Mouse (Mus musculus) limb, embryonic 12.5 days (tissue): ENCODE results near the gene Tbc1d1. TPM values are rescaled to one million over a fixed set of nuclear protein-coding genes. Genes with fewer than 3 reads are reported as not detected.

Source experiments
- ATAC-seq: fragments of 200-750 bp; cut with Nextera tagmentation; 2 replicates; pipeline ENCODE4 v1.8.0; 2017; ENCODE audit warnings: low read depth, moderate TSS enrichment; ENCODE audit not compliant: insufficient number of reproducible peaks, insufficient read depth, low FRiP score, low TSS enrichment
- H3K27ac ChIP-seq: fragments of 300-500 bp; sonication (generic); 2 replicates; pipeline ENCODE4 v1.5.1; 2016; ENCODE audit warnings: mild to moderate bottlenecking, moderate library complexity
- H3K27me3 ChIP-seq: fragments of 300-500 bp; sonication (generic); 2 replicates; pipeline ENCODE4 v1.6.1; 2016; ENCODE audit warnings: mild to moderate bottlenecking, moderate library complexity
- H3K36me3 ChIP-seq: fragments of 300-500 bp; sonication (generic); 2 replicates; pipeline ENCODE4 v1.6.1; 2016; ENCODE audit warnings: mild to moderate bottlenecking, moderate library complexity
- H3K4me1 ChIP-seq: fragments of 300-500 bp; sonication (generic); replicated peaks from 2 replicates; pipeline ENCODE4 v1.6.1; 2016
- H3K4me2 ChIP-seq: fragments of 300-500 bp; sonication (generic); 2 replicates; pipeline ENCODE4 v1.6.1; 2016; ENCODE audit warnings: mild to moderate bottlenecking, moderate library complexity
- H3K4me3 ChIP-seq: fragments of 300-500 bp; sonication (generic); replicated peaks from 2 replicates; pipeline ENCODE4 v1.5.1; 2016; ENCODE audit warnings: mild to moderate bottlenecking
- H3K9ac ChIP-seq: fragments of 300-500 bp; sonication (generic); replicated peaks from 2 replicates; pipeline ENCODE4 v1.6.1; 2016; ENCODE audit warnings: mild to moderate bottlenecking, moderate library complexity
- H3K9me3 ChIP-seq: fragments of 300-500 bp; sonication (generic); 2 replicates; pipeline ENCODE4 v1.6.1; 2016; ENCODE audit warnings: mild to moderate bottlenecking, moderate library complexity
- WGBS: fragments of 180-500 bp; shearing (Covaris S2); methylation state at CpG from one replicate; pipeline ENCODE4 v1.1.7; 2016; 5-methylcytosine and 5-hydroxymethylcytosine counted together
- polyA plus RNA-seq: library from polyadenylated mRNA; unstranded; fragments of >200 nt; fragmentation: Nextera tagmentation; extraction: Ambion mirVana; gene quantifications from 2 replicates; pipeline ENCODE4 v1.2.1, GENCODE M21; 2016

The Tbc1d1 gene
- polyA plus RNA-seq, 1 experiment from 2014 or later, result 32.8 TPM

DNA sequence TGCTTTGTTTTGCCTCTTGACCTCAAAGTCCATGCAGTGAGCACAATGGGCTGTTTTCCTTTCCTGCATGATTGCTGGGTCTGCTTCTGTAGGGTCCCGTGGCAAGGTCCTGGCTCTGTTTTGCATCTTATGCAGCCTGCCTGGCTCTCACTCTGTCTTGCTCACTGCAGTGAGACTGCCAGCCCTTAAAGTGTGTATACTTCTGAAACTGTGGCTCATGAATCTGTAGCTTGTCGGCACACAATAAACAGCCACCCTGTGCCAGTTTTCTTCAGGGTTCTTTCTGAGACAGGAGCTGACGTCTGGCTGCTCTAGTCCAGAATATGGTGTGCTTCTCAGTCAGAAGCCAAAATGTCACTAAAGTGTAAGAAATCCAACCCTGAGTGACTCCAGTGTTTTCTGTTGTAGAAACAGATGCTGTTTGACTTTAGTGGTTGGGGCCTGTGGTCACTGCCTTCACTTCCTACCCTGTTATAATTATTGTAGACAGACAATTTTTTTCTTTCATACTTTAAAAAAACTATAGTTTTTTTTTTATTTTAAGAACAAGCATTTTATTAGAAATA is 32.1 kb downstream of the Tbc1d1 start:
- no peak overlapping the region for H3K9ac ChIP-seq
- WGBS, result 42% methylated on average over 3 of the region's 3 CpGs

DNA sequence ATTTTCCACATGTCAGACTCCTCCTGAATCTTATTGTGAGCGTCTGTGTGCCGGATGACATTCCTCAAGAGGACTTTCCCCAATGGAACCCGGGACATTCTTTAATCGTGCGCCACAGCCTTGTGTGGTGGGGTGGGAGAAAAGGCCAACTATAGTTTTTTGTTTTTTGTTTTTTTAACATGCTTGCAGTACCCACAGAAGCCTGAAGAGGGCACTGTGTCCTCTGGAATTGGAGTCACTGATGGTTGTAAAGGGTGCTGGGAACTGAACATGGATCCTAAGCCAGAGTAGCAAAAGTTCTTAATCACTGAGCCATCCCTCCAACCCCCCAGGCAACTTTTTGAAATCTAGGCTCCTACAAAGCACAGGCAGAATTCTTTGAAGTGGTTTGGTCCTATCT is 34.8 kb downstream of the Tbc1d1 start:
- WGBS, result 97% methylated on average over 5 of the region's 5 CpGs
- H3K27me3 ChIP-seq, result no peaks in the 10 kb centered on the region
- H3K4me3 ChIP-seq, result no peak overlapping the region
- no peak for ATAC-seq
- H3K9ac ChIP-seq, result no peak overlapping the region
- H3K9me3 ChIP-seq, result peaks cover 14% of the 10 kb centered on the region; the same call in 1 of the 2 replicates
- H3K27ac ChIP-seq, result no peak overlapping the region
- no peak overlapping the region for H3K4me2 ChIP-seq
- H3K4me1 ChIP-seq, result no peaks in the 10 kb centered on the region
- no peaks in the 10 kb centered on the region for H3K36me3 ChIP-seq

More for the DNA sequence above, 32.1 kb downstream of the Tbc1d1 start:
- Histone ChIP-seq H3K9me3 (peaks cover 14% of the 10 kb centered on the region; the same call in 1 of the 2 replicates), H3K27ac (0 out of 2 replicates have a peak overlapping the region, but pooled peaks have one; percentile 2), H3K27me3 (no peaks in the 10 kb centered on the region), H3K4me2 (no peak overlapping the region), H3K4me1 (no peaks in the 10 kb centered on the region), H3K36me3 (no peaks in the 10 kb centered on the region), H3K4me3 (no peak overlapping the region)
- ATAC-seq, result no peak

DNA sequence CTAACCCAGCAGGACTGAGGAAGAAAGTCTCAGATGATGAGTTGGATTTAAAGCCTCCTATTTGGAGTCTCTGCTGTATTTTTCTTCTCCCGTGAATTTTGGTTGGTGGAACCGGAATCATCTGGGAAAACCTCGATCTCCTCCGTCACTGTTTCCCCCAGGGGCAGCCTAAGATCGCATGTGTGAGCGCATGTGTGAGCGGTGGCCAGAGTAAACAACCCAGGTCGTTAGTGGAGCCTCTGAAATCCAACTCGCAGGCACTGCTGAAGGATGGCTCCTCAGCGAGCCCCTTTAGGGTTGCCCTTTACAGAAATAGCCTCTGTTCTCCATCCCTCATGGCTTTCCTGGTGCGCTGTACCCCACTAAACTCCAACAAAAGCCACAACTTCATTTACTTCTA is 37.2 kb downstream of the Tbc1d1 start:
- no peaks in the 10 kb centered on the region for H3K4me1 ChIP-seq
- 0 out of 2 replicates have a peak overlapping the region, but pooled peaks have one; percentile 4 for H3K4me2 ChIP-seq
- ATAC-seq, result no peak
- 41% methylated on average over 11 of the region's 11 CpGs for WGBS
- no peak overlapping the region for H3K9ac ChIP-seq
- H3K36me3 ChIP-seq, result no peaks in the 10 kb centered on the region
- H3K4me3 ChIP-seq, result no peak overlapping the region
- H3K27me3 ChIP-seq, result no peaks in the 10 kb centered on the region
- H3K27ac ChIP-seq, result no peak overlapping the region
- peaks cover 14% of the 10 kb centered on the region; the same call in 1 of the 2 replicates for H3K9me3 ChIP-seq

DNA sequence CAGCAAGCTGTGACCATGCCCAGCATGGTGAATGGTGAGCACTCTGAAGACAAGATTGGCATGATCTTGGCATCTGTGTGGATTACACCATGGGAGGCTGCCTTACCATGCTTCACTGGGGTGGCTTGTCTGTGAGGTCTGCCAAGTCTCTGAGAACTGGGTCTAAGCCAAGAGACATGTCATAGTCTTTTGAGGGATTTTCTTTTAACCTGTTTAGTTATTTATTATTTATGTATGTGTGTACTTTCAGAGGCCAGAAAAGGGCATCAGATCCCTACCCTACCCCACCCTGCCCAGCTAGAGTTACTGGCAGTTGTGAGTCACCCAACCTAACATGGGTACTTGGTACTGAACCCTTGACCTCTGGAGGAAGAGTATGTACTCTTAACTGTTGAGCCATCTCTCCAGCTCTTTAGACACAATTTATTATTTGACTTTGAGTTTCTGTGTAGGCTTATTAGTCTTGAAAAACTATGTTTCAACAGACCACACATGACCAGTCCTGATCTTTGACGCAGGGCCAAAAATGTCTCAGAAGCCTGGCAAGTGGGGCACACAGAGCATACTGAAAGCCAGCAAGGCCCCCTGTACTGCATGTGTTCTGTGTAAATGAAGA is 40.3 kb downstream of the Tbc1d1 start:
- 0 out of 2 replicates have a peak, but pooled peaks cover 7% of the 10 kb centered on the region for H3K9me3 ChIP-seq
- H3K27ac ChIP-seq, result no peak overlapping the region
- no peak overlapping the region for H3K4me3 ChIP-seq
- no peaks in the 10 kb centered on the region for H3K36me3 ChIP-seq
- H3K27me3 ChIP-seq, result no peaks in the 10 kb centered on the region
- 93% methylated on average over 1 of the region's 1 CpGs for WGBS
- no peak overlapping the region for H3K4me2 ChIP-seq
- no peak for ATAC-seq
- H3K9ac ChIP-seq, result no peak overlapping the region
- no peaks in the 10 kb centered on the region for H3K4me1 ChIP-seq

DNA sequence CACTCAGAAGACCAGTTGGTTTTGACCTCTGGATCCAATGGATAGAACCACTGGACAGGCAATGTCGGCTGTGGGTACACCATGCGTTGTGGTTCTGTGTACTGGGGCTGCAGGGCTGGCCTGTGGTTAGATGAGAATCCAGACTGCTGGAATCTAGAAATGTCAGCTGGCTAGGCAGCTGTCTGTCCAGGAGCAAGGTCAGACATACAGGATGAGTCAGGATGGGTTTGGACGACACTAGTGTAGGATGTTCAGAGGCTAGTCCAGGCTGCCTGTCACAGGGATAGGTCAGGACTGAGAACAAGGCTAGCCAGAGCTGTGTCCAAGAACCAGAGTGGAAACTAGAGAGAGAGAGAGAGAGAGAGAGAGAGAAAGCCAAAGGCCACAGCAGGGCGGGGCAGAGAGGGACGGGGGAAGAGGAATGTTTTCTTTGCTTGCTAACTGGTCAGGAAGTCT is 40.8 kb downstream of the Tbc1d1 start:
- no peaks in the 10 kb centered on the region for H3K36me3 ChIP-seq
- H3K9me3 ChIP-seq, result 0 out of 2 replicates have a peak, but pooled peaks cover 2% of the 10 kb centered on the region
- H3K27me3 ChIP-seq, result no peaks in the 10 kb centered on the region
- no peak overlapping the region for H3K9ac ChIP-seq
- H3K4me3 ChIP-seq, result no peak overlapping the region
- H3K27ac ChIP-seq, result no peak overlapping the region
- WGBS, result 77% methylated on average over 5 of the region's 5 CpGs
- H3K4me1 ChIP-seq, result no peaks in the 10 kb centered on the region
- ATAC-seq, result no peak
- H3K4me2 ChIP-seq, result no peak overlapping the region

DNA sequence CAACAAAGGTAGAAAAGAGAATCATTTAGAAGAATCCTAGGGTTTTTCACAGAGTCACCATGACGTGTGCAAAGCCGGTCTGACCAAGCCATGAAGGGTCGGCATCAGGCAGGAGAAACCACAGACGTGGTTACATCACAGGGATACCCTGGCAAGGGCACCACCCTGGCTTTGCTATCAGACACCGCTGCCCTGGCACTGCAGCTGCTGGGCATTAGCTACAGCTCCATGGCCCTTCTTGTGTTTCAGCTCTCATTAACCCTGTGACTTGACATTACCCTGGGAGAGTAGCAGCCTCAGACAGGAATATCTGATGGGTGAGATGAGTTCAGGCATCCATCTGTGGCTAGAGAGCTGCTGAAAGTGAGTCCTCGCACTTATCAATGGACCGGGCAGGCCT is 42.5 kb downstream of the Tbc1d1 start:
- 88% methylated on average over 7 of the region's 7 CpGs for WGBS
- Histone ChIP-seq H3K27me3 (no peaks in the 10 kb centered on the region), H3K4me2 (no peak overlapping the region), H3K9me3 (no peaks in the 10 kb centered on the region), H3K4me1 (no peaks in the 10 kb centered on the region), H3K4me3 (no peak overlapping the region), H3K9ac (no peak overlapping the region), H3K36me3 (no peaks in the 10 kb centered on the region), H3K27ac (no peak overlapping the region)
- no peak for ATAC-seq

DNA sequence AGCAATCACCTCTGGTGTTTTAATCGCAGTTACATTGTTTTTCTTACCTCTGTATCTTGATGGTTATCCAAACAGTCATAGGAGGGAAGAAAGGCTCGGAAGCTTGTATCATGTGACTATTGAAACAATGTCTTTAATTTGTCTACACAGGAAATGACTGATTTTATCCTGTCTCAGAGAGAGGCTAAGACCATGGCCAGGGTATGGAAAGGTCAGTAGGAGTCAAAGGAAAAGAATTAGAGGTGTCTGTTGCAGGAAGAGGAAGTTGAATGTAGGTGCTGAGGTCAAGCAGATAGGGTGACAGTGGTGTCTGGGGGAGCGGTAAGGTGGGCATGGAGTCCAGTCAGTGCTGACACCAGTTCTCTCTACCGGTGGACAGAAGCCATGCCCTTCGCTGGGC is 45.0 kb downstream of the Tbc1d1 start:
- Histone ChIP-seq H3K27me3 (no peaks in the 10 kb centered on the region), H3K4me1 (no peaks in the 10 kb centered on the region), H3K9ac (no peak overlapping the region), H3K36me3 (no peaks in the 10 kb centered on the region), H3K27ac (no peak overlapping the region), H3K4me3 (no peak overlapping the region), H3K9me3 (no peaks in the 10 kb centered on the region), H3K4me2 (no peak overlapping the region)
- 76% methylated on average over 5 of the region's 5 CpGs for WGBS
- ATAC-seq, result no peak

DNA sequence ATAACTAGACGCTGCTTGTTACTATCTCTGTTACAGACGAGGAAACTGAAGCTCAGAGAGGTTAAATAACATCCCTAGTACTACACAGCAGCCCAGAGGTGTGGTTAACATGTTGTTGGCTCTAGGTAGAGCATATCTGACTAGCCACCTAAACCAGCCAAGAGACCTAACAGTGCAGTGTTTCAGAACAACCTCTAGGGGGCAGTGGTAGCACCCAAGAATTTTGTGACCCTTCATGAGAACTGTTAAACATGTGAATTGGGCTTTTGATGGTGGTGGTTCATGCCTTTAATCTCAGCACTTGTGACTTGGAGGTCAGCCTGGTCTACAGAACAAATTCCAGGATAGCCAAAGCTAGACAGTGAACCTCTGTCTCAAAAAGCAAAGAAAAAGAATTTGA is 46.2 kb downstream of the Tbc1d1 start:
- WGBS, result 30% methylated on average over 2 of the region's 2 CpGs
- Histone ChIP-seq H3K4me3 (no peak overlapping the region), H3K36me3 (no peaks in the 10 kb centered on the region), H3K4me2 (no peak overlapping the region), H3K27me3 (no peaks in the 10 kb centered on the region), H3K27ac (no peak overlapping the region), H3K9ac (no peak overlapping the region), H3K9me3 (no peaks in the 10 kb centered on the region), H3K4me1 (no peaks in the 10 kb centered on the region)
- ATAC-seq, result 0 out of 2 replicates have a peak, but pooled peaks have one; percentile 31

DNA sequence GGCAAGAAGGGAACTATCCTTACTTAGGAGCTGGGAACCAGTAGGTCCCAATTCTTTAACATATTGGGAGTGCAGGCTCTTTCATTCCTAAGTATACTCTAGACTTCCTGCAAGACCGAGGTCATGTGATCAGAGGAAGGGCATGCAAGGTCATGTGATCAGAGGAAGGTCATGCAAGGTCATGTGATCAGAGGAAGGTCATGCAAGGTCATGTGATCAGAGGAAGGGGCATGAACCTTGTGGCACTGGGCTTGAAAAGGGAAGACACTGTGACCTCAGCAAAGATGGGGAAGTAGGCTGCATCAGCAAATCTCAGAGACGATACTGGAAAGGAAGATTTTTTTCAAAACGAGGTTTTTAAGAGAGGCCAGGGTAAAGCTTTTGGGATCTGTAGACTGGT is 49.5 kb downstream of the Tbc1d1 start:
- Histone ChIP-seq H3K4me3 (no peak overlapping the region), H3K9ac (no peak overlapping the region), H3K4me1 (no peaks in the 10 kb centered on the region), H3K4me2 (no peak overlapping the region), H3K36me3 (no peaks in the 10 kb centered on the region), H3K27ac (no peak overlapping the region), H3K27me3 (no peaks in the 10 kb centered on the region), H3K9me3 (no peaks in the 10 kb centered on the region)
- no peak for ATAC-seq
- WGBS, result 91% methylated on average over 3 of the region's 3 CpGs

DNA sequence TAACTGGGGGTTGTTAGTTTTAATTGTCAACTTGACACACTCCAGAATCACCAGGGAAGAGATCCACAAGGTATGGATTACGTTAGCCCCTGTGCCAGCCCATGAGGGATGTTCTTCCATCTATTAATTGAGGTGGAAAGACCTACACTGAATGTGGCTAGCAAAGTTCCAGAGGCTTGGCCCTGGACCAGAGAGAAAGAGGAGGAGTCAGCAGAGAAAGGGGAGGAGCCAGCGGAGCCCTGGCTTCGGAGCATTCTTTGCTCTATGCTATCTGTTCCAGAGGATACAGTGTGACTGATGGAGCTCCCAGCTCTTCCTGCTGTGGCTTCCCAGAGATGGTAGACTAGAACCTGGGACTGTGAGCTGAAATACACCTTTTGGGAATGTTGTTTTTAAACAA is 50.3 kb downstream of the Tbc1d1 start:
- Histone ChIP-seq H3K4me2 (no peak overlapping the region), H3K9me3 (no peaks in the 10 kb centered on the region), H3K27me3 (no peaks in the 10 kb centered on the region), H3K4me3 (no peak overlapping the region), H3K27ac (no peak overlapping the region), H3K36me3 (no peaks in the 10 kb centered on the region), H3K4me1 (no peaks in the 10 kb centered on the region), H3K9ac (no peak overlapping the region)
- WGBS, result 77% methylated on average over 3 of the region's 3 CpGs
- ATAC-seq, result no peak

DNA sequence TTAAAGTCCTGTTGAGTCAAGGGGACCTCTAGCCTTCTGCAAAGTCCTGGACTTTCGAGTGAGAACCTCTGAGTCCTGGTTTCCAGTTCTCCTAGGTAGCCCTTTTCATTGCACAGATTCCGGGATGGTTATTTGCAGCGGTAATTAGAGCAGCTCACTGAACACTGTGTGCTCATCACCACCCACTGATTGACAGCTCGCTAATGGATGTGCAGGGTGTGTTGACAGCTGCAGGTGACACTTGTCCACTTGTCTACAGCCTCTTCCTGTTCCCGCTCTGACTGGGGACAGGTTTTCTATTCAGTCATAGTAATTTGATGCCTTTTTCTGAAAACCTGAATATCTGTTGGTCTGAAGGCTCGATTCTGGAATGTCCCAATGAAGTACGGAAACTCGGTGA is 50.8 kb downstream of the Tbc1d1 start:
- WGBS, result 80% methylated on average over 8 of the region's 8 CpGs
- Histone ChIP-seq H3K4me2 (no peak overlapping the region), H3K36me3 (no peaks in the 10 kb centered on the region), H3K27ac (no peak overlapping the region), H3K4me3 (no peak overlapping the region), H3K9ac (no peak overlapping the region), H3K27me3 (no peaks in the 10 kb centered on the region), H3K9me3 (no peaks in the 10 kb centered on the region), H3K4me1 (no peaks in the 10 kb centered on the region)
- ATAC-seq, result no peak

DNA sequence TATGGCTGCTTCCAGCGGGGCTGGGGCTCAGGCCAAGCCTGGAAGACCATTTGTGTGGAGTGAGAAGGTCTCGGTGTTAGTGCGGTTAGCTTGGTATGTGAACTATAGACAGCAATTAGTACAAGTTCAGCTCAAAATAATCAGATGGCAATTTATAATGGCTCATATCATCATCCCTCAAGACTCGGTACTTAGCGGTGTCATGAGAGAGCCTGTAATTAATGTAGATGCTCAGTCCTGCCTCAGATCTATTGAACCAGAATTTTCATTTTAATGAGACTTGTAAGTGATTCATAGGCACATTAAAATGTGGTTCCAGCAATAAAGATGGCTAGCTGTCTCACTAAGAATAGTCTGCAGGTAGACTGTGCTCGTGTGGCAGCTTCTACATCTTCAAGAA is 51.7 kb downstream of the Tbc1d1 start:
- Histone ChIP-seq H3K9ac (no peak overlapping the region), H3K27ac (no peak overlapping the region), H3K36me3 (no peaks in the 10 kb centered on the region), H3K4me1 (no peaks in the 10 kb centered on the region), H3K4me3 (no peak overlapping the region), H3K4me2 (no peak overlapping the region), H3K27me3 (no peaks in the 10 kb centered on the region), H3K9me3 (no peaks in the 10 kb centered on the region)
- ATAC-seq, result no peak
- WGBS, result 92% methylated on average over 6 of the region's 6 CpGs
